Mouse (Mus musculus): ENCODE results near the gene 9230102O04Rik. TPM values are rescaled to one million over a fixed set of nuclear protein-coding genes. Genes with fewer than 3 reads are reported as not detected.

9230102O04Rik gene
- 0.54 TPM in 1 of 2 replicates, not detected in the other for polyA plus RNA-seq (2015; fragmentation: Nextera tagmentation; extraction: Ambion mirVana)

GRCm38 (mm10) chr2:9888913-9889650 lies at the start of gene 9230102O04Rik:
Gene 9230102O04Rik (minus strand): TSS chr2:9889540.

GRCm38 (mm10) chr2:9889651-9890183 lies 377 bp upstream of the 9230102O04Rik start, which contains the start of gene Gata3:
Gene Gata3 (minus strand): TSS chr2:9890034.

GRCm38 (mm10) chr2:9881051-9881591 lies 8.2 kb downstream of the 9230102O04Rik start, which contains the start of gene 4930412O13Rik:
Gene 4930412O13Rik (plus strand): TSS chr2:9881252.

Other genes starting within 250 kb of the 9230102O04Rik start
- gene 4930412O13Rik, start 8.3 kb downstream of the 9230102O04Rik start, polyA plus RNA-seq (2015; fragmentation: Nextera tagmentation; extraction: Ambion mirVana), result not detected in 2 replicates
- 5.2 and 5.3 TPM in 2 replicates for gene Gata3, start 494 bp upstream of the 9230102O04Rik start, polyA plus RNA-seq (2015; fragmentation: Nextera tagmentation; extraction: Ambion mirVana)
- gene Taf3, start 159.1 kb upstream of the 9230102O04Rik start, polyA plus RNA-seq (2015; fragmentation: Nextera tagmentation; extraction: Ambion mirVana), result 9.7 and 11.0 TPM in 2 replicates
- 708 and 751 TPM in 2 replicates for gene Atp5c1, start 191.0 kb upstream of the 9230102O04Rik start, polyA plus RNA-seq (2015; fragmentation: Nextera tagmentation; extraction: Ambion mirVana)
- 22.0 and 24.7 TPM in 2 replicates for gene Kin, start 191.1 kb upstream of the 9230102O04Rik start, polyA plus RNA-seq (2015; fragmentation: Nextera tagmentation; extraction: Ambion mirVana)
- gene Itih2, start 241.9 kb upstream of the 9230102O04Rik start, polyA plus RNA-seq (2015; fragmentation: Nextera tagmentation; extraction: Ambion mirVana), result 3.9 and 6.2 TPM in 2 replicates

Data from neural tube, postnatal 0 days (tissue).